Mouse (Mus musculus): Measurements from ENCODE around the gene Adam15. TPM values are rescaled to one million over a fixed set of nuclear protein-coding genes. Genes with fewer than 3 reads are reported as not detected.

The Adam15 gene
- polyA plus RNA-seq, 1 experiment from 2014 or later = 24.1 TPM

DNA sequence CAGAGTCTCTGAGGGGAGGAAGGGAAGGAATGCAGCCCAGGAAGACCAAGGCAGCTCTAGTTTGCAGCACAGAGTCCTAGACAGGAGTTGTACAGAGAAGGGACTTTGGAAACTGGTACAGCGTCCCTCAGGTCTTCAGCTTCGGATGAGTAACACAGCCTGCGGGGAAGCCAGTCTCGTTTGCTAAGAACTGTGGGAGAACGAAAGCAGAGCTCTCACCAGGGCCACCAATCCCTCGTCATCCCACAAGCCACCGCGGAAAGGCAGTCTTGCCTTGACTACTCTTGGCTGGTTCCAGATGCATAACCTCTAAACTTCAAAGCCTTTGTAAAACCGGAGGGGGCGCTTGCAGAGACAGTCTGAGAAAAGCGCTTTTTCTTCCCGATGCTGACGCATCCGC, 50.3 kb downstream of the Adam15 start:
- H3K4me3 ChIP-seq = peak overlapping the region; percentile 23
- H3K9me3 ChIP-seq (replicated peaks) = no peaks in the 10 kb centered on the region
- no peak overlapping the region for H3K27ac ChIP-seq
- peak overlapping the region; percentile 51 for H3K4me2 ChIP-seq
- H3K9ac ChIP-seq = peak overlapping the region; percentile 50
- H3K36me3 ChIP-seq (ENCODE audit: poor library complexity, severe bottlenecking) = no peaks in the 10 kb centered on the region
- no peak for ATAC-seq
- H3K4me1 ChIP-seq = peaks cover 8% of the 10 kb centered on the region; the same call in 1 of the 2 replicates
- WGBS = 5% methylated on average over 14 of the region's 14 CpGs
- H3K27me3 ChIP-seq = peaks cover 16% of the 10 kb centered on the region

GRCm38 (mm10) chr3:89298908-89299307, 50.9 kb downstream of the Adam15 start:
- Histone ChIP-seq H3K4me2 (no peak overlapping the region), H3K4me1 (peaks cover 8% of the 10 kb centered on the region; the same call in 1 of the 2 replicates), H3K36me3 (ENCODE audit: poor library complexity, severe bottlenecking) (no peaks in the 10 kb centered on the region), H3K27me3 (peaks cover 16% of the 10 kb centered on the region), H3K27ac (no peak overlapping the region), H3K9ac (no peak overlapping the region), H3K4me3 (no peak overlapping the region), H3K9me3 (replicated peaks) (no peaks in the 10 kb centered on the region)
- 76% methylated on average over 6 of the region's 6 CpGs for WGBS
- ATAC-seq = no peak

DNA sequence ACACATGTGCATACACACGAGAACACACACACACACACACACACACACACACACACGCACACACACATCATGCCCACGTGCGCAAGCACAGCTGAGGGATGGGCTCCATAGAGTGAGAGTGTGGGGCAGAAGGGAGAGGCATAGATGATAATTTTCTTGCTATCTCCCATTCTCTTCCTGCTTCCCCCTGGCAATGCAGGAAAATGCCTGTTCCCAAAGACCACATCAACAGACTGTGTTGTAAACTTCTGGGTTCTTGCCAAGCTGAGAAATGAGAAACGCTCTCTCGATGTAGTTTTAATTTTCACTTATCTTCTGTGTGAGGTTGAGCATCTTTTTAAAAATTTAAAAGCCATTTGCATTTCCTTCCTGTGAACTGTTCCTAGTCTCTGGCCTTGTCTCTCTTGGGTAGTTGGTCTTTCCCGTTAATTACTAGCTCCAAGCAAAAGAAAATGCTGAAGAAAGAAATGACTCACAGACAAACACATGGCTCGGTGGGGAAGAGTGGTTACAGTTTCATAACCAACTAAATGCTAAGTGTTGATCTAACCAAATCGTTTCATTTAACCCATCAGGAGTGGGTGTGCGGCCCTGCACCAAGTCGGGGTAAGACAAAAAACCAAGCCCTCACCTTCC, 52.9 kb downstream of the Adam15 start:
- H3K4me3 ChIP-seq = no peak overlapping the region
- H3K4me1 ChIP-seq = peaks cover 8% of the 10 kb centered on the region; the same call in 1 of the 2 replicates
- H3K27me3 ChIP-seq = peaks cover 16% of the 10 kb centered on the region
- H3K9ac ChIP-seq = no peak overlapping the region
- H3K36me3 ChIP-seq (ENCODE audit: poor library complexity, severe bottlenecking) = no peaks in the 10 kb centered on the region
- H3K9me3 ChIP-seq (replicated peaks) = no peaks in the 10 kb centered on the region
- 84% methylated on average over 11 of the region's 11 CpGs for WGBS
- H3K4me2 ChIP-seq = no peak overlapping the region
- H3K27ac ChIP-seq = no peak overlapping the region
- no peak for ATAC-seq

DNA sequence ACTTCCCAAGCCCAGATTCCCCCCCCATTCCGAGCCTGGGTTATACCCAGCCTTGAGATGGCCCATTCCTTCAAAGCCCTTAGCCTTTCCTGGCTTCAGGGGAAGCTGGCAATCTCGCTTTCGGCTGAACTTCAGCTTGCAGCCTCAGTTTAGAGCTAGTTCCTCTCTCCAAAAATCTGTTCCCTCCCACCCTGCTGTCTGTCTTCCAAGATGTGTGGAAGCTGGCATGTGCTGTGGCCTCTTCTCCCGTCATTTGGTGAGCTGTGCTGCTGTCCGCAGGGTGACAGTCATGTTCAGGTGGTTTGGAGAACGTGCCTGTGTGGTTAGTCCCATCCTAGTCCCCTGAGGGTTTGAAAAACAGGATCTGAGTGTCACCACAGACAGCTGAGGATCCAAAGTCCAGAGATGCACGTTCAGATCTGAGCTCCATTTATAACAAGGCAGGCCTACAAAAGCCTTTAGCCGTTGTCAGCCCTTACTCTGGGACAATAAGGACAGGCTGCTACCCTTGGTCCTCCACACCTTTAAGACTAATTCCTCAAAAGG, 54.0 kb downstream of the Adam15 start:
- Histone ChIP-seq H3K4me3 (no peak overlapping the region), H3K36me3 (ENCODE audit: poor library complexity, severe bottlenecking) (no peaks in the 10 kb centered on the region), H3K4me1 (peaks cover 8% of the 10 kb centered on the region; the same call in 1 of the 2 replicates), H3K4me2 (no peak overlapping the region), H3K9me3 (replicated peaks) (no peaks in the 10 kb centered on the region), H3K27ac (no peak overlapping the region), H3K27me3 (peaks cover 16% of the 10 kb centered on the region), H3K9ac (no peak overlapping the region)
- no peak for ATAC-seq
- WGBS = 84% methylated on average over 8 of the region's 8 CpGs

GRCm38 (mm10) chr3:89294195-89294594, 55.6 kb downstream of the Adam15 start:
- no peaks in the 10 kb centered on the region for H3K36me3 ChIP-seq (ENCODE audit: poor library complexity, severe bottlenecking)
- H3K9me3 ChIP-seq (replicated peaks) = no peaks in the 10 kb centered on the region
- WGBS = 77% methylated on average over 5 of the region's 5 CpGs
- H3K4me2 ChIP-seq = no peak overlapping the region
- H3K4me3 ChIP-seq = no peak overlapping the region
- peaks cover 6% of the 10 kb centered on the region for H3K27me3 ChIP-seq
- no peaks in the 10 kb centered on the region for H3K4me1 ChIP-seq
- no peak overlapping the region for H3K9ac ChIP-seq
- H3K27ac ChIP-seq = no peak overlapping the region
- no peak for ATAC-seq

- no peaks in the 10 kb centered on the region for H3K36me3 ChIP-seq (ENCODE audit: poor library complexity, severe bottlenecking)
- no peak overlapping the region for H3K4me3 ChIP-seq
- no peak for ATAC-seq
- no peaks in the 10 kb centered on the region for H3K9me3 ChIP-seq (replicated peaks)
- WGBS = 94% methylated on average over 11 of the region's 11 CpGs
- H3K27me3 ChIP-seq = no peaks in the 10 kb centered on the region
- H3K27ac ChIP-seq = no peak overlapping the region
- H3K4me1 ChIP-seq = no peaks in the 10 kb centered on the region
- H3K9ac ChIP-seq = no peak overlapping the region
- no peak overlapping the region for H3K4me2 ChIP-seq
Measured at GRCm38 (mm10) chr3:89293247-89293918, 56.4 kb downstream of the Adam15 start.

- no peaks in the 10 kb centered on the region for H3K9me3 ChIP-seq (replicated peaks)
- H3K36me3 ChIP-seq (ENCODE audit: poor library complexity, severe bottlenecking) = no peaks in the 10 kb centered on the region
- H3K4me2 ChIP-seq = no peak overlapping the region
- WGBS = 60% methylated on average over 5 of the region's 5 CpGs
- no peak for ATAC-seq
- H3K27ac ChIP-seq = no peak overlapping the region
- no peaks in the 10 kb centered on the region for H3K27me3 ChIP-seq
- H3K4me3 ChIP-seq = no peak overlapping the region
- no peak overlapping the region for H3K9ac ChIP-seq
- no peaks in the 10 kb centered on the region for H3K4me1 ChIP-seq
Measured at GRCm38 (mm10) chr3:89292303-89292702, 57.5 kb downstream of the Adam15 start.

DNA sequence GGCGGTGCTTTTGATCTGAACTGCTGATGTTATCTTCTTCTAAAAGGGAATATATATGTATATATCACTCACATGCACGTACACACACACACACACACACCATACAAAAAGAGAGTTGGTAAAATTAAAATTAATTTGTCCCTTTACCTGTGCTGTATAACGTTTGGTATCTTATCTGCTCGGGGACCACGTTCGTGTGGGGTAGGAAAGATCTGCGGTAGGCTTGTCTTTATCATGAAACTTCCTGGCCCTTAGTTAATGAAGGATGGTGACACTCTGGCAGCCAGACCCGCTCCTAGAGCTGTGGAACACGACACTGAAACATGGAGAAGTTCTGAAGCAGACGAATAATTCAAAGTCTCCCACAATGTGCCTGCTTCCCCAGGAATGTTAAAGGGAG, 57.9 kb downstream of the Adam15 start:
- Histone ChIP-seq H3K9ac (no peak overlapping the region), H3K36me3 (ENCODE audit: poor library complexity, severe bottlenecking) (no peaks in the 10 kb centered on the region), H3K4me1 (no peaks in the 10 kb centered on the region), H3K4me3 (no peak overlapping the region), H3K27ac (no peak overlapping the region), H3K4me2 (no peak overlapping the region), H3K9me3 (replicated peaks) (no peaks in the 10 kb centered on the region), H3K27me3 (no peaks in the 10 kb centered on the region)
- WGBS = 82% methylated on average over 10 of the region's 10 CpGs
- no peak for ATAC-seq

Other genes with a start within 250 kb of the Adam15 start
- not detected in 2 replicates for gene Gm43738, start 248.9 kb downstream of the Adam15 start, polyA plus RNA-seq (2015; fragmentation: Nextera tagmentation; extraction: Ambion mirVana)
- 315 and 326 TPM in 2 replicates for gene Fdps, start 248.0 kb downstream of the Adam15 start, polyA plus RNA-seq (2015; fragmentation: Nextera tagmentation; extraction: Ambion mirVana)
- gene Pklr, start 213.9 kb downstream of the Adam15 start, polyA plus RNA-seq (2015; fragmentation: Nextera tagmentation; extraction: Ambion mirVana) = 0.09 and 0.26 TPM in 2 replicates
- gene Hcn3, start 189.8 kb downstream of the Adam15 start, polyA plus RNA-seq (2015; fragmentation: Nextera tagmentation; extraction: Ambion mirVana) = 19.0 and 19.6 TPM in 2 replicates
- 25.0 and 26.2 TPM in 2 replicates for gene Clk2, start 185.2 kb downstream of the Adam15 start, polyA plus RNA-seq (2015; fragmentation: Nextera tagmentation; extraction: Ambion mirVana)
- 102 and 109 TPM in 2 replicates for gene Scamp3, start 172.5 kb downstream of the Adam15 start, polyA plus RNA-seq (2015; fragmentation: Nextera tagmentation; extraction: Ambion mirVana)
- 15.1 and 23.0 TPM in 2 replicates for gene Fam189b, start 166.9 kb downstream of the Adam15 start, polyA plus RNA-seq (2015; fragmentation: Nextera tagmentation; extraction: Ambion mirVana)
- 34.6 and 36.3 TPM in 2 replicates for gene Gba, start 147.1 kb downstream of the Adam15 start, polyA plus RNA-seq (2015; fragmentation: Nextera tagmentation; extraction: Ambion mirVana)
- 79.2 and 96.1 TPM in 2 replicates for gene Thbs3, start 134.8 kb downstream of the Adam15 start, polyA plus RNA-seq (2015; fragmentation: Nextera tagmentation; extraction: Ambion mirVana)
- gene Mtx1, start 122.9 kb downstream of the Adam15 start, polyA plus RNA-seq (2015; fragmentation: Nextera tagmentation; extraction: Ambion mirVana) = 196 and 201 TPM in 2 replicates
- 2.8 and 3.1 TPM in 2 replicates for gene Muc1, start 120.9 kb downstream of the Adam15 start, polyA plus RNA-seq (2015; fragmentation: Nextera tagmentation; extraction: Ambion mirVana)
- 221 and 237 TPM in 2 replicates for gene Krtcap2, start 104.0 kb downstream of the Adam15 start, polyA plus RNA-seq (2015; fragmentation: Nextera tagmentation; extraction: Ambion mirVana)
- gene Trim46, start 103.7 kb downstream of the Adam15 start, polyA plus RNA-seq (2015; fragmentation: Nextera tagmentation; extraction: Ambion mirVana) = 36.6 and 43.2 TPM in 2 replicates
- 100 and 106 TPM in 2 replicates for gene Dpm3, start 90.6 kb downstream of the Adam15 start, polyA plus RNA-seq (2015; fragmentation: Nextera tagmentation; extraction: Ambion mirVana)
- 25.8 and 32.7 TPM in 2 replicates for gene Slc50a1, start 79.4 kb downstream of the Adam15 start, polyA plus RNA-seq (2015; fragmentation: Nextera tagmentation; extraction: Ambion mirVana)
- gene Efna1, start 68.9 kb downstream of the Adam15 start, polyA plus RNA-seq (2015; fragmentation: Nextera tagmentation; extraction: Ambion mirVana) = 9.5 and 10.9 TPM in 2 replicates
- 18.7 and 23.4 TPM in 2 replicates for gene Efna3, start 27.0 kb downstream of the Adam15 start, polyA plus RNA-seq (2015; fragmentation: Nextera tagmentation; extraction: Ambion mirVana)
- 16.0 and 16.3 TPM in 2 replicates for gene Efna4, start 12.0 kb downstream of the Adam15 start, polyA plus RNA-seq (2015; fragmentation: Nextera tagmentation; extraction: Ambion mirVana)
- gene Dcst2, start 12.0 kb upstream of the Adam15 start, polyA plus RNA-seq (2015; fragmentation: Nextera tagmentation; extraction: Ambion mirVana) = 0.06 and 0.13 TPM in 2 replicates
- 0.37 and 0.57 TPM in 2 replicates for gene Dcst1, start 15.3 kb upstream of the Adam15 start, polyA plus RNA-seq (2015; fragmentation: Nextera tagmentation; extraction: Ambion mirVana)
- 0.41 and 0.67 TPM in 2 replicates for gene Zbtb7b, start 44.8 kb upstream of the Adam15 start, polyA plus RNA-seq (2015; fragmentation: Nextera tagmentation; extraction: Ambion mirVana)
- gene Lenep, start 52.8 kb upstream of the Adam15 start, polyA plus RNA-seq (2015; fragmentation: Nextera tagmentation; extraction: Ambion mirVana) = 0.52 and 0.55 TPM in 2 replicates
- 36.3 and 39.4 TPM in 2 replicates for gene Flad1, start 61.9 kb upstream of the Adam15 start, polyA plus RNA-seq (2015; fragmentation: Nextera tagmentation; extraction: Ambion mirVana)
- 352 TPM in 2 replicates for gene Cks1b, start 68.4 kb upstream of the Adam15 start, polyA plus RNA-seq (2015; fragmentation: Nextera tagmentation; extraction: Ambion mirVana)
- 15.9 and 16.7 TPM in 2 replicates for gene Shc1, start 68.4 kb upstream of the Adam15 start, polyA plus RNA-seq (2015; fragmentation: Nextera tagmentation; extraction: Ambion mirVana)
- gene Pygo2, start 80.2 kb upstream of the Adam15 start, polyA plus RNA-seq (2015; fragmentation: Nextera tagmentation; extraction: Ambion mirVana) = 30.4 and 32.4 TPM in 2 replicates
- gene Pbxip1, start 86.7 kb upstream of the Adam15 start, polyA plus RNA-seq (2015; fragmentation: Nextera tagmentation; extraction: Ambion mirVana) = 10.2 TPM in 2 replicates
- 73.3 and 75.0 TPM in 2 replicates for gene Pmvk, start 104.5 kb upstream of the Adam15 start, polyA plus RNA-seq (2015; fragmentation: Nextera tagmentation; extraction: Ambion mirVana)
- 3.5 and 4.3 TPM in 2 replicates for gene Kcnn3, start 170.2 kb upstream of the Adam15 start, polyA plus RNA-seq (2015; fragmentation: Nextera tagmentation; extraction: Ambion mirVana)